Mouse (Mus musculus): ENCODE data around the gene Gm21915.

DNA sequence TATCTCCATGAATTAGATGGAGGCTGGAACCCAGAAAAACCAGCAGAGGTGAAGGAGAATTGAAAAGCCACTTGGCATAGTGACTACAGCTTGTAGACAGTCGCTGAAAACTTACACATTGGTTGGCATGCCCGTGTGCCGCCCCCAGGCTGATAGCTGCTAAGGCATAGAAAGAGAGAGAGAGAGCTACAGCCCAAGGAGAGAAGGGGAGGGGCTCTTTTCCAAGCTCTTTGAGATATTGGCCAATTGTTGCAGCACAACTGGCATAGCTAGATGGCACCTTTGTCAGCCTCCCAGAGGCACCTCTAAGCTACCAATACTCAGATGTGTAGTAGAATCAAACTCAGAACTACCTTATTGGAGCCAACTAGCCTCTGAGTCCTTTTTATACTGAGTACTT lies 17.1 kb downstream of the Gm21915 start:
- no peak for TF ChIP-seq CTCF (IDR thresholded peaks at IDR 0.05; ENCODE audit: insufficient read depth, low read depth, low read length)
- TF ChIP-seq POLR2A (IDR thresholded peaks at IDR 0.05; ENCODE audit: insufficient read depth, low read depth, low read length), result no peak
